Mouse (Mus musculus) MEL (cell line): ENCODE measurements around the gene Pcsk1. TPM values are rescaled to one million over a fixed set of nuclear protein-coding genes. Genes with fewer than 3 reads are reported as not detected.

Experiments
- DNase-seq: peaks from one replicate; pipeline ENCODE4 v3.0.0; 2011; ENCODE audit warnings: low read depth, low spot score
- H3K27ac ChIP-seq: 2 replicates; pipeline ENCODE4 v1.5.1; 2012; ENCODE audit warnings: low read depth, mild to moderate bottlenecking, control low read depth, low read length, moderate library complexity; ENCODE audit not compliant: control insufficient read depth
- H3K27me3 ChIP-seq, 2 experiments: fragments of 150-350 bp in 1 of 2; sonication (generic) in 1 of 2; 2 replicates each; pipeline ENCODE4 v1.6.1; 2012; ENCODE audit warnings: low read length in 2 of 2, mild to moderate bottlenecking in 2 of 2, improper control_type of control experiment in 1 of 2, moderate library complexity in 1 of 2; ENCODE audit not compliant: insufficient read depth in 2 of 2, control insufficient read depth in 1 of 2
- H3K36me3 ChIP-seq, 2 experiments: 2 replicates each; pipeline ENCODE4 v1.6.1; 2012 to 2014; ENCODE audit warnings: low read length in 2 of 2, improper control_type of control experiment in 1 of 2, inconsistent platforms in 1 of 2, mild to moderate bottlenecking in 1 of 2; ENCODE audit not compliant: insufficient read depth in 2 of 2, control insufficient read depth in 1 of 2
- H3K4me1 ChIP-seq, 2 experiments: fragments of 150-350 bp in 1 of 2; sonication (generic) in 1 of 2; 2 replicates each; pipeline ENCODE4 v1.6.1; 2012; ENCODE audit warnings: low read length in 2 of 2, improper control_type of control experiment in 1 of 2, mild to moderate bottlenecking in 1 of 2; ENCODE audit not compliant: insufficient read depth in 2 of 2, control insufficient read depth in 1 of 2
- H3K4me3 ChIP-seq, 2 experiments: fragments of 150-350 bp in 1 of 2; sonication (generic) in 1 of 2; 2 replicates each; pipeline ENCODE4 v1.5.1; 2012; ENCODE audit warnings: low read depth in 2 of 2, low read length in 2 of 2, mild to moderate bottlenecking in 2 of 2, moderate library complexity in 2 of 2, control low read depth in 1 of 2, improper control_type of control experiment in 1 of 2; ENCODE audit not compliant: control insufficient read depth in 1 of 2, insufficient read depth in 1 of 2
- H3K79me2 ChIP-seq: 2 replicates; pipeline ENCODE4 v1.6.1; 2012; ENCODE audit warnings: mild to moderate bottlenecking, low read length, moderate library complexity; ENCODE audit not compliant: control insufficient read depth, poor library complexity, insufficient read depth
- H3K9ac ChIP-seq: 2 replicates; pipeline ENCODE4 v1.6.1; 2012; ENCODE audit warnings: low read depth, mild to moderate bottlenecking, control low read depth, low read length, moderate library complexity; ENCODE audit not compliant: control insufficient read depth, poor library complexity, severe bottlenecking
- H3K9me3 ChIP-seq: fragments of 150-350 bp; sonication (generic); replicated peaks from 2 replicates; pipeline ENCODE4 v1.6.1; 2012; ENCODE audit warnings: mild to moderate bottlenecking, low read length, improper control_type of control experiment, moderate library complexity; ENCODE audit not compliant: insufficient read depth
- BHLHE40 ChIP-seq: IDR thresholded peaks from 2 replicates; pipeline ENCODE4 v1.6.1; 2012; ENCODE audit warnings: low read depth, mild to moderate bottlenecking, inconsistent platforms, low read length, improper control_type of control experiment, borderline replicate concordance
- CHD2 ChIP-seq: IDR thresholded peaks from 2 replicates; pipeline ENCODE4 v1.6.1; 2011; ENCODE audit warnings: low read length, improper control_type of control experiment
- CTCF ChIP-seq, 3 experiments: IDR thresholded peaks in 2 of 3; conservative IDR thresholded peaks in 1 of 3; 2 replicates each; pipeline ENCODE4 v1.5.1; 2011 to 2012; ENCODE audit warnings: low read length in 3 of 3, low read depth in 2 of 3, mild to moderate bottlenecking in 2 of 3, improper control_type of control experiment in 1 of 3, inconsistent platforms in 1 of 3, mixed read lengths in 1 of 3, moderate library complexity in 1 of 3; ENCODE audit not compliant: control insufficient read depth in 1 of 3, insufficient read depth in 1 of 3, poor library complexity in 1 of 3, severe bottlenecking in 1 of 3
- E2F4 ChIP-seq: IDR thresholded peaks from 2 replicates; pipeline ENCODE4 v1.6.1; 2011; ENCODE audit warnings: low read depth, low read length, improper control_type of control experiment, borderline replicate concordance
- ELF1 ChIP-seq: IDR thresholded peaks from 2 replicates; pipeline ENCODE4 v1.6.1; 2014; ENCODE audit warnings: low read depth, mild to moderate bottlenecking, inconsistent platforms, low read length, improper control_type of control experiment, moderate library complexity
- EP300 ChIP-seq, 2 experiments: IDR thresholded peaks; 2 replicates each; pipeline ENCODE4 v1.6.1; 2011; ENCODE audit warnings: improper control_type of control experiment in 2 of 2, low read length in 2 of 2, low read depth in 1 of 2, mild to moderate bottlenecking in 1 of 2
- ETS1 ChIP-seq: IDR thresholded peaks from 2 replicates; pipeline ENCODE4 v1.6.1; 2012; ENCODE audit warnings: low read depth, mild to moderate bottlenecking, inconsistent platforms, low read length, improper control_type of control experiment, moderate library complexity
- GATA1 ChIP-seq: IDR thresholded peaks from 2 replicates; pipeline ENCODE4 v1.6.1; 2011; ENCODE audit warnings: low read depth, low read length, improper control_type of control experiment
- HCFC1 ChIP-seq: IDR thresholded peaks from 2 replicates; pipeline ENCODE4 v1.6.1; 2012; ENCODE audit warnings: low read depth, mild to moderate bottlenecking, inconsistent platforms, low read length, improper control_type of control experiment, moderate library complexity
- JUND ChIP-seq: IDR thresholded peaks from 2 replicates; pipeline ENCODE4 v1.6.1; 2011; ENCODE audit warnings: low read depth, mild to moderate bottlenecking, improper control_type of control experiment, low read length
- MAFK ChIP-seq: IDR thresholded peaks from 2 replicates; pipeline ENCODE4 v1.6.1; 2011; ENCODE audit warnings: low read depth, mild to moderate bottlenecking, low read length, improper control_type of control experiment, borderline replicate concordance
- MAX ChIP-seq: IDR thresholded peaks from 2 replicates; pipeline ENCODE4 v1.6.1; 2011; ENCODE audit warnings: low read length, improper control_type of control experiment
- MAZ ChIP-seq: IDR thresholded peaks from 2 replicates; pipeline ENCODE4 v1.6.1; 2012; ENCODE audit warnings: low read depth, mild to moderate bottlenecking, inconsistent platforms, low read length, improper control_type of control experiment
- MEF2A ChIP-seq: IDR thresholded peaks from 2 replicates; pipeline ENCODE4 v1.6.1; 2014; ENCODE audit warnings: low read depth, mild to moderate bottlenecking, inconsistent platforms, low read length, improper control_type of control experiment; ENCODE audit not compliant: poor library complexity, insufficient replicate concordance, severe bottlenecking; ENCODE audit errors: extremely low read depth
- MYC ChIP-seq: IDR thresholded peaks from 2 replicates; pipeline ENCODE4 v1.6.1; 2011; ENCODE audit warnings: low read depth, mild to moderate bottlenecking, low read length, improper control_type of control experiment, moderate library complexity
- NELFE ChIP-seq: IDR thresholded peaks from 2 replicates; pipeline ENCODE4 v1.6.1; 2011; ENCODE audit warnings: low read depth, low read length, improper control_type of control experiment
- NRF1 ChIP-seq: IDR thresholded peaks from 2 replicates; pipeline ENCODE4 v1.6.1; 2014; ENCODE audit warnings: low read depth, mild to moderate bottlenecking, inconsistent platforms, low read length, improper control_type of control experiment, moderate library complexity; ENCODE audit not compliant: poor library complexity, insufficient read depth, severe bottlenecking
- POLR2A ChIP-seq, 2 experiments: IDR thresholded peaks; 2 replicates each; pipeline ENCODE4 v1.6.1; 2011 to 2012; ENCODE audit warnings: low read length in 2 of 2, mild to moderate bottlenecking in 2 of 2, control low read depth in 1 of 2, improper control_type of control experiment in 1 of 2, low read depth in 1 of 2, moderate library complexity in 1 of 2; ENCODE audit not compliant: control insufficient read depth in 1 of 2, insufficient read depth in 1 of 2, poor library complexity in 1 of 2
- POLR2AphosphoS2 ChIP-seq: IDR thresholded peaks from 2 replicates; pipeline ENCODE4 v1.6.1; 2011; ENCODE audit warnings: low read length, improper control_type of control experiment
- POLR2AphosphoS5 ChIP-seq: IDR thresholded peaks from 2 replicates; pipeline ENCODE4 v1.6.1; 2012; ENCODE audit warnings: low read depth, borderline replicate concordance, mild to moderate bottlenecking, inconsistent platforms, low read length, moderate library complexity, mixed read lengths
- RAD21 ChIP-seq: IDR thresholded peaks from 2 replicates; pipeline ENCODE4 v1.6.1; 2011; ENCODE audit warnings: mild to moderate bottlenecking, low read depth, low read length, improper control_type of control experiment
- SIN3A ChIP-seq: IDR thresholded peaks from 2 replicates; pipeline ENCODE4 v1.6.1; 2012; ENCODE audit warnings: low read length, improper control_type of control experiment, inconsistent platforms
- TAL1 ChIP-seq: IDR thresholded peaks from 2 replicates; pipeline ENCODE4 v1.6.1; 2012; ENCODE audit warnings: mild to moderate bottlenecking, inconsistent platforms, low read length, moderate library complexity, mixed read lengths
- TCF12 ChIP-seq: IDR thresholded peaks from 2 replicates; pipeline ENCODE4 v1.6.1; 2014; ENCODE audit warnings: low read depth, mild to moderate bottlenecking, inconsistent platforms, low read length, improper control_type of control experiment, moderate library complexity
- USF1 ChIP-seq: IDR thresholded peaks from 2 replicates; pipeline ENCODE4 v1.6.1; 2014; ENCODE audit warnings: low read depth, mild to moderate bottlenecking, inconsistent platforms, low read length, improper control_type of control experiment, moderate library complexity
- USF2 ChIP-seq, 2 experiments: IDR thresholded peaks; 2 replicates each; pipeline ENCODE4 v1.6.1; 2011 to 2012; ENCODE audit warnings: improper control_type of control experiment in 2 of 2, low read length in 2 of 2, borderline replicate concordance in 1 of 2, inconsistent platforms in 1 of 2, low read depth in 1 of 2, mild to moderate bottlenecking in 1 of 2; ENCODE audit not compliant: insufficient read depth in 1 of 2
- ZKSCAN1 ChIP-seq: IDR thresholded peaks from 2 replicates; pipeline ENCODE4 v1.6.1; 2012; ENCODE audit warnings: low read depth, mild to moderate bottlenecking, inconsistent platforms, low read length, improper control_type of control experiment, moderate library complexity
- ZNF384 ChIP-seq: IDR thresholded peaks from 2 replicates; pipeline ENCODE4 v1.6.1; 2012; ENCODE audit warnings: low read depth, mild to moderate bottlenecking, inconsistent platforms, low read length, improper control_type of control experiment
- polyA plus RNA-seq, 2 experiments: library from polyadenylated mRNA; stranded (reverse) in 1 of 2; unstranded in 1 of 2; fragments of >175 nt in 1 of 2; fragments of >200 nt in 1 of 2; gene quantifications; 2 replicates each; pipeline versions ENCODE4 v1.2.1 to v1.2.4; 2012; ENCODE audit warnings: low replicate concordance in 2 of 2, low read depth in 1 of 2; ENCODE audit not compliant: insufficient read length in 2 of 2, insufficient read depth in 1 of 2, missing spikeins in 1 of 2
- total RNA-seq: library from RNA; depleted of rRNA; stranded (reverse); fragments of 300-350 nt; gene quantifications from 2 replicates; pipeline ENCODE4 v1.2.3, GENCODE M21; 2012

Gene Pcsk1
- total and polyA plus RNA-seq, 3 experiments = not detected

DNA sequence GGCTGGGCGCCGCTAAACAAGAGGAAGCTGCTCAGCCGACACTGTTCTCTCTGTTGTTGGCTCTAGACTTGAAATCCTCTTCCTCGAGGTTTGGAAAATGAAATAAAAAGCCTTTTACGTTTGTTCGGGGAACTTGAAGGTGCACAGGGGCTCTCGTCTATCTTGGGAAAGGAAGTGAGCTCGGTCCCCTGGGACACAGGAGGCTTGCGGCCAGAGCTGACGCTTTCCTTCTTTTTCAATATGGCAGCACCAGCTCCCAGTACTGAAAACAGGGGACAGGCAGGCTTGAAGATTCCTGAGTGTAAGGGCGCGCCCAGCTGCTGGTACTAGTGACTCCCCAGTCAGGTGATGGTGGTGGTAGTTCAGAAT is 769 bp downstream of the Pcsk1 start:
- Histone ChIP-seq H3K9ac (no peak overlapping the region), H3K4me3 (no peak overlapping the region), H3K79me2 (no peaks in the 10 kb centered on the region), H3K9me3 (no peaks in the 10 kb centered on the region), H3K27me3 (no peaks in the 10 kb centered on the region), H3K36me3 (no peaks in the 10 kb centered on the region), H3K27ac (no peak overlapping the region), H3K4me1 (no peaks in the 10 kb centered on the region)
- TF ChIP-seq NELFE (no peak), MAX (no peak), ETS1 (no peak), BHLHE40 (no peak), EP300 (IDR thresholded peaks at IDR 0.05; ENCODE audit: low read depth in 1 of 2, low read length in 2 of 2) (no peak), POLR2AphosphoS5 (no peak), MAZ (no peak), MEF2A (no peak), ELF1 (no peak), USF2 (IDR thresholded peaks at IDR 0.05; ENCODE audit: borderline replicate concordance in 1 of 2, insufficient read depth in 1 of 2, low read depth in 1 of 2, low read length in 2 of 2) (no peak), ZNF384 (no peak), CHD2 (no peak), NRF1 (no peak), ZKSCAN1 (no peak), GATA1 (no peak), USF1 (no peak), TAL1 (no peak), CTCF (IDR thresholded peaks at IDR 0.05 in 2 of 3, conservative IDR thresholded peaks at IDR 0.05 in 1 of 3; ENCODE audit: control insufficient read depth in 1 of 3, insufficient read depth in 1 of 3, low read depth in 2 of 3, low read length in 3 of 3, poor library complexity in 1 of 3, severe bottlenecking in 1 of 3) (no peak)
- DNase-seq = no peak

DNA sequence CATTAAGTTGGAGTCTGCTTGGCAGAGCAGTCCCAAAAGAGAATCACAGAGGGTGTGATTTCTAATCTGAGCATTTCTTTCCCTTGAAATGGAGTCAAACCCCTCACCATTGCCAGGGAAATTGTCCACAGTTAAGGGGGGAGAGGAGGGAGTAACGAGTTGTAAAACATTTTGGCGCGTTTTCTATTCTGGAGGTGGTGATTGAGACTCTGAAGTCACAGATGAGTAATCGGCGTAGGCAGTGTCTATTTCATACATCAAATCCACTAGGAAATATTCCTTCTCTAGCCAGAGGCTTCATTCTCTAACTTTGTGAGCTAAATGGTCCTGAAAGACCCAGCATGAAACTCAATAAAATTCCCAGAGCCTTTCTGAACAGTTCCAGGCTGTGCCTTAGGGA is 1.4 kb downstream of the Pcsk1 start:
- TF ChIP-seq MYC (no peak), TCF12 (no peak), POLR2AphosphoS2 (no peak), TAL1 (no peak), USF2 (IDR thresholded peaks at IDR 0.05; ENCODE audit: borderline replicate concordance in 1 of 2, insufficient read depth in 1 of 2, low read depth in 1 of 2, low read length in 2 of 2) (no peak), SIN3A (no peak), RAD21 (no peak), MAFK (no peak), ELF1 (no peak), HCFC1 (no peak), POLR2A (IDR thresholded peaks at IDR 0.05; ENCODE audit: control insufficient read depth in 1 of 2, insufficient read depth in 1 of 2, low read depth in 1 of 2, low read length in 2 of 2, poor library complexity in 1 of 2) (no peak), BHLHE40 (no peak), CTCF (IDR thresholded peaks at IDR 0.05 in 2 of 3, conservative IDR thresholded peaks at IDR 0.05 in 1 of 3; ENCODE audit: control insufficient read depth in 1 of 3, insufficient read depth in 1 of 3, low read depth in 2 of 3, low read length in 3 of 3, poor library complexity in 1 of 3, severe bottlenecking in 1 of 3) (no peak), JUND (no peak), USF1 (no peak), EP300 (IDR thresholded peaks at IDR 0.05; ENCODE audit: low read depth in 1 of 2, low read length in 2 of 2) (no peak), ZNF384 (no peak), E2F4 (no peak), MAX (no peak), POLR2AphosphoS5 (no peak)
- DNase-seq = no peak
- Histone ChIP-seq H3K79me2 (no peaks in the 10 kb centered on the region), H3K9me3 (no peaks in the 10 kb centered on the region), H3K27ac (no peak overlapping the region), H3K27me3 (no peaks in the 10 kb centered on the region), H3K4me3 (no peak overlapping the region), H3K9ac (no peak overlapping the region), H3K36me3 (no peaks in the 10 kb centered on the region), H3K4me1 (no peaks in the 10 kb centered on the region)
